Mouse (Mus musculus) adrenal gland, postnatal 10 days (tissue): Measurements from ENCODE around the gene Tpbgl. TPM values are rescaled to one million over a fixed set of nuclear protein-coding genes. Genes with fewer than 3 reads are reported as not detected.

Experiments used
- DNase-seq: peaks from one replicate; pipeline ENCODE4 v3.0.0; 2021; ENCODE audit warnings: mixed read lengths
- long read RNA-seq, 2 experiments: library from polyadenylated mRNA; stranded (forward); transcript quantifications; one replicate each; pipeline ENCODE4 v2.0.0; 2021
- total RNA-seq, 2 experiments: library from RNA; stranded (reverse); gene quantifications; 2 replicates each; pipeline ENCODE4 v1.2.3; 2021

The Tpbgl gene
- 10 to 100 TPM; 13.9 to 14.6 TPM for total RNA-seq
- long read RNA-seq, experiment 1, transcript Tpbgl-201 (1 exons, 3,022 nt): major isoform, 17 of 17 reads
- long read RNA-seq, experiment 1, partial matches to known transcripts: 0 of 17 reads
- long read RNA-seq, experiment 1, other reads (novel, unspliced or antisense): 0 of 17 reads
- long read RNA-seq, experiment 2, transcript Tpbgl-201 (1 exons, 3,022 nt): major isoform, 17 of 17 reads
- long read RNA-seq, experiment 2, partial matches to known transcripts: 0 of 17 reads
- long read RNA-seq, experiment 2, other reads (novel, unspliced or antisense): 0 of 17 reads

DNA sequence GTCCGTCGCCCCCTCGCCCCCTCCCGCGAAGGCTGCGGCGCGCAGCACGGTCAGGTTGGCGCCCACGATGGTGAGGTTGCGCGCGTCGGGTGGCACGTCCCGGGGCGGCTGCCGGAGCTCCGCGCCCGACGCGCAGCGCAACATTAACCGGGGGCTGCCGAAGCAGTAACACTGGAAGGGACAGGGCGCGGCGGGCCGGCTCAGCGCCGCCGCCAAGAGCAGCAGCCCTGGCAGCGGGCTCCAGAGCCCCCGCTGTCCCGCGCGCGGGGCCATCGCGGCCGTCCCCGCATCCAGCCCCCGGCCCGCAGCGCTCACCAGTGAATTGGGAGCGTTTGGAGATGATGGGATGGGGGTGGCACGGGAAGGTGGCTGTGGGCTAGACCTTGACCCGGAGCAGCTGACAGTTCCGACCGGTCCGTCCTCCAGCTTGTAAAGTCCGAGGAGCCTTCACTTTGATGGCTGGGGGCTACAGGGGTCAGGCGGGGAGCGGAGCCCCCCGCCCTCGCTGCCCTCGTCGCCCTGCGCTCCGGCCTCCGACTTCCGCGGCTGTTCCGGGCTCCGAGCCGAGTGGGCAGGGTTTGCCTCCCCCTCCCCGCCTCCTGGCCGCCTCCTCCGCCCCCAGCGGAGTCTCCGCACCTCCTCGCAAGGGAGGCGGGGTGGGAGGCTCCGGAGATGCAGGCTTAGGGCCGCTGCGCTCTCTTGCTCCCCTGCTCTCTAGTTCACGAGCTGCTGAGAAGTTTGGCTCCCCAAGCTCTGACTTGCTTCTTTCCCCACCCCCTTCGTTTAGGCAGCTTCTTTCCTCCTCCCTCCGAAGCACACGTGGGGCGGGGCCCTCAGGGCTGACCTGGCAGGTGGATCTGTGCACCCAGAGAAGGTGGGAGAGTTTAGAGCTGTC is at the start of gene Tpbgl:
Gene Tpbgl (minus strand): TSS at position 728 of the 895 bp plus-strand sequence.
- peak; percentile 86 for DNase-seq

DNA sequence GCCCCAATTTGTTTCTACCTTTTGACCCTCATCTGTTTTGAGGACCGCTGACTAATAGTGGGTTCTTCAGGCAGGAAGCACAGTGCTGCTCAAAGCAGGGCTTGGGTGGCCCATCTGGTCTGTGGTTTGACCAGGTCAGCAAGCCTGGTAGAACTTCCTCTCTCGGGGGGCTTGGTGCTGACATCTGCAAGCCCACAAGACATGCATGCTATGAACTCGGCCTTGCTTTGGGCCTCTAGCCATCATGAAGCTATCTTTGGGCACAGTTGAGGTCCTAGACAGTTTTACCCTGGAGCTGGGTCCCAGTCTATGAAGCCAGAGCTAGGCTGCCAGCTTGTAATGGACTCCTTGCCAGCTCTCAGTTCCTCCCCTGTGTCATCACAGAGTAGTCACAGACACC is 48.0 kb upstream of the Tpbgl start:
- DNase-seq: no peak

DNA sequence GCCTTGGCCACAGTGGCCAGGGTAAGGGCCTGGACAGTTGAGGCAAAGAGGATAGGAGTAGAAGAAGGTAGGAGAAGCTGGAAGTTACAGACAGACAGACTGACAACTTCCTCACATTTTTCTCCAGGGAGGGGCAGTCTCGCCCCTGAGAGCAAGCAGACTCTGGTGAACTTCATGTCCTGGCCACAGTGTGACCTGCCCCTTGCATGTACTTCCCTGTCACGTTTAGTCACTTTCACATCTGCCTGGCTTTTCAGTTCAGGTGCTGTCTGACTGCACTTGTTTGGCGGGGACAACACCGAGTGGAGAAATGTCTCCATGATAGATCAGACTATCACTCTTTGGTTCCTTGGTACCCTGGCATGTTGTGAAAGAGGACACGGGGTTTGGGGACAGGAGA is 47.3 kb upstream of the Tpbgl start:
- no peak for DNase-seq

DNA sequence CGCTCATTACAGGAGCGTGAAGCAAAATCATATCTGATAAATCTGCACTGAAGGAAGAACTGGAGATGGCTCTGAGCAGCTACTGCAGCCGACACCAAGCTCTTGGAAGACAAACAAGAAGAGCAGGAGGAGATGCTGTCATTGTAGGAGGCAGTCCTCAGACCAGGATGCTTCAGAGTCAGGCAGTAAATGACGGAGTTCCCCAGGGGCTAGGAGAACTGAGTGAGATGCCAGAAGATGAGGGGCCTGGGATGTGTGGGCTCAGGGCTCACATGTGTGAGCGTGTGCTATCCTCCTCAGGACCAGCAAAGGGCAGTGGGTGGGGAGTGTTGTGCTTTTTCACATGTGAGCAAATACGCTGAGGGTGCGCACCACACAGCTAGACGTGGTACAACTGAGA is 46.3 kb upstream of the Tpbgl start:
- no peak for DNase-seq

DNA sequence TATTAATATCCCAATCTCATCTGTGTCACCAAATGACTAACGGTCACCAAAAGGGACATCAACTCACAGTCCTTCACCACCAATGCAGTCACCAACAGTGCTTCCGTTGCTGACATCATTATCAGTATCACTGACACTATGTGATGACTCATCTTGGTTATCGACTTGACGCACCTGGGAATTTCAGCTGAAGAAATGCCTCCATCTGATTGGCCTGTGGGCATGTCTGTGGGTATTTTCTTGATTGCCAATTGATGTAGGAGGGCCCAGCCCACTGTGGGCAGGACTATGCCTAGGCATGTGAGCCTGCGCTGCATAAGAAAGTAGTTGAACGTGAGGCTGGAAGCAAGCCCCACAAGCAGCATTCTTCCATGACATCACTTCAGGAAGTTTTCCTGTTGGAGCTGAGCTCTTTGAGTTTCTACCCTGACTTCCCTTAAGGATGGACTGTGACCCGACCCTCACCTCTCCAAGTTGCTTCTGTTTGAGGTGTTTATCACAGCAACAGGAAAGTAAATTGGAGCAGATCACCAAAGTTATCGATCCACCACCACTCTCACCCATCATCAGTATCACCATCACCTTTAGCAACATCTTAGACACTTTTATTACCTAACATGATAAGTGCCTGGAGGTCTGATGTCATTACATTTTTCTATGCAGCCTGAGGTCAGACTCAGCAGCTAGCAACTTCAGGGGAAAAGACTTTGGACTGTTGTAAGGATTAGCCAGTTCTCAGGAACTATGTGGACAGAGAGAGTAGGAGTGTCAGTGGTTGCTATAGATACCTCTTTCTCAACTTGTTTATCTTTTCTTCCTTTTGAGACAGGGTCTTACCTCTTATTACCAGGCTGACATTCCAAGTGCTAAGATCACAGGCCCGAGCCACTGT is 44.9 kb upstream of the Tpbgl start:
- DNase-seq: no peak

DNA sequence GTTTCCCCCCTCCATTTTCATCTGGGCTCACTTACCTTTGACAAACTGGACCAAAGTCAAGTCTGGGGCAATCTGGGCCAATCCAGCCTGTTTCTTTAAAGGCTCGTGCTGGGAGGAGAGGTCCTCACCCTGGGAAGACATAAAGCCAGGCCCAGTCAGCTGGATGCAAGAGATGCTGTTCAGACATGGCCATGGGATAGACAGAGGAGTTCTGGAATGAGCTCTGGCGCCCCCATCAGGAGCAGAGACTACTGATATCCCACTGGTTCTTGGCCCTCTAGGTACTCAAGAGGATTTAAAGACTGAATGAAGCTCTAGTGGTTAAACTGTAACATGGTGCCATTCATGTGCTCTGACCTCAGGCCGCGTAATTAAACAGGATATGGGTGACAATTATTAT is 44.0 kb upstream of the Tpbgl start:
- no peak for DNase-seq

DNA sequence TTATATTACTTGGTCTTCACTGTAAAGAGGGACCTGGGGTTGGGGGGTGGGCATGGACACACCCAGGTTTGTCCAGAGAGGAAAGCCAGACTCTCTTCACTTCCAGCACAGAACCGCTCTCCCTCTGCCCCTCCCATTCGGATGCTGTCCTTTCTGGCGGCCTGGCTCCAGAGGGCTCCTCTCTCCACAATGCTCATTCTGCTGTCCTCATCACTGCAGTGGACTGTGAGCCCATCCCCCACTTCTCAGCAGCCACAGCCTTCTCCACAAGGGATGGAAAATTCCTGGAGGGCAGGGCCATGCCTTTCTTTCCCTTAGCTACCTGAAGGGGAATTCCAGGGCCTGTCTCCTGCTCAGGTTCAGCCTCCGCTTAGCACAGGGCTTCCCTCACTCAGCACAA is 41.9 kb upstream of the Tpbgl start:
- peak; percentile 69 for DNase-seq

DNA sequence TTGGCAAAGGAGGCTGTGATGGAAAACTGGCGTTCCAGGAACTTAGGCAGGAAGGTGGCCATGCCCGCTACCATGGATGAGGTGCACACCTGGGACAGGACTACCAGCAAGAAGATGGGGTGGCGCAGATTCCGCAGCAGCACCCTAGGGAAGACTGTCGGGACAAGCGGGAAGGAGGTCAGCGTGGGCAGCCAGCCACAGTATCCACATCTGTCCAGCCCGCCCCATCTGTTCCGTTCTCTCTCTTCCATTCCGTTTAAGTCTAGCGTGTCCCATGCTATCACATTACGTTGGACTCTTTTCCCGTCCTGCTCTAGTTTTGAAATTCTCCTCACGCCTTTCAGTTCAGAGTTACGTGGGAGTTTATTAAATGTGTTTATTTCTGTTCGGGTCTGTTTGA is 40.2 kb upstream of the Tpbgl start:
- DNase-seq: no peak

DNA sequence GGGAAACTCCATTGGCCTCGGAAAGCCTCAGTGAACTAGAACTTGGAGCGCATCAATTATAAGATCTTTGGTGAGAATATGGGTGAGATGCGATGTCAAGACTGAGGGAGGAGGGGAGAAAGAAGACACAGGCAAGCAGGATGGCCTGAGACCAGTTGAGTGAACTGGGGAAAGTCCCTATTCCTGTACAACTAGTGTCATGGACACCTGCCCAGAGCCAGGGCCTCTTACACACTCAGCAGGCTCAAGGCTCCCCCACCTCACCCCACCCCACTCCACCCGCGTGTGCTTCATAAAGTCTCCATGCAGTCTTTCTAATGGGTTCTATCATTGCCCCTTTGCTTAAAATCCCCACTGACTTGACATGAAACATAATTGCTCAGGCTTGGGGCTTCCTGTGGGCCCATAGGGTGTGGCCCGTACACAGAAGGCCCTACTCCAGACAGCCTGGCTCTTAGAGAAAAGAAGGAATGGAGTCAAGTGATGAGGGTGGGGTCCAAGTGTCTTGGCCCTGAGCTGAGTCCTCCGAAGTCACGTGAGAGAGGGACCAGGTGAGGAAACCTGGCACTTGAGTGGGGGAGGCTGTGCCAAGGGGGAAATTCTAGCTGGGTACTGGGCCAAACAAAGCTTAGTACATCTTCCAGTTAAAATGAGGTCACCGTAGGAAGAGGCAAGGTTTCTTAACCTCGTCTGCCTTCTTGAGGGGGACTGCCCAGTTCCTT is 39.0 kb upstream of the Tpbgl start:
- no peak for DNase-seq

DNA sequence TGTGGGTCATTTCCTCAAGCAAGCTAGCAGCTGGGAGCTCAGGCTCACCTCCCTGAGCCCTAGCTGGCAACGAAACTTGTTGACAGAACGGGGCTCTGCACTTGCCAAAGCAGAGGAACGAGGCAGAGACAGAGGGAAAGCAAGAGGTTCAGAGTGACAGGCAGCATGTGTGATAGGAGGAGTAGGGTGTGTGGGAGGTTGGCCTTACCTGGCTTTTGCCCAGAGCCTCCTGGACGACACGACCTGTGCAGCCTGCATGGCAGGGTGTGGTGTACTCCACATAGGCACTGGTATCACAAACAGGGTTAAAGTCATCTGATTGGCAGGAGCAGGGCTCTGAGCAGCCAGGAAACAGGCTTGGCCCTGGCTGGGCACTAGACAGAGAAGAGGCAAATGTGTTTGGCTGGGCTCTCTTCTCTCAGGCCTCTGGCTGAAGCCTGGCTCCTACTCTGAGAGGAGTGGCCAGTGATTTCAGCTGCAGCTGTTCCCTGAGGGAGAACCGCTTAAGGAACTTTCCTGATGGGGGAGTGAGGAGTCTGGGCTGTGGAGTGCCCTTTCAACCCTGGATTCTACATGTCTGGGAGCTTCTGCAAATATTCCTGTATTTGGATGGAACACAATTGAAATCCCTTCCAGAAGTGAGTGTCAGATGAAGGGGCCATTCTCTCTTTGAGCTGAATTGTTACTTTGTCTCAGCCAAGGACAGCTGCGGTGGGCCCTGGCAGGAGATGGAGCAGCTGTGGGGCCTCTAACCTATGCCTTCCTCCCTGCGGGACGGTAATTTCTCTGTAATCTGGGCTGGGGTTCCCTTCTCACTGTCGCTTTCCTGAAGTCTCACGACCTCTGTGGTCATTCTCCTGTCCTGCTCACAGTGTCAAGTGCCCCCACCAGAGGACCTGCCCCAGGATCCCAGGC is 37.9 kb upstream of the Tpbgl start:
- DNase-seq: peak; percentile 74

DNA sequence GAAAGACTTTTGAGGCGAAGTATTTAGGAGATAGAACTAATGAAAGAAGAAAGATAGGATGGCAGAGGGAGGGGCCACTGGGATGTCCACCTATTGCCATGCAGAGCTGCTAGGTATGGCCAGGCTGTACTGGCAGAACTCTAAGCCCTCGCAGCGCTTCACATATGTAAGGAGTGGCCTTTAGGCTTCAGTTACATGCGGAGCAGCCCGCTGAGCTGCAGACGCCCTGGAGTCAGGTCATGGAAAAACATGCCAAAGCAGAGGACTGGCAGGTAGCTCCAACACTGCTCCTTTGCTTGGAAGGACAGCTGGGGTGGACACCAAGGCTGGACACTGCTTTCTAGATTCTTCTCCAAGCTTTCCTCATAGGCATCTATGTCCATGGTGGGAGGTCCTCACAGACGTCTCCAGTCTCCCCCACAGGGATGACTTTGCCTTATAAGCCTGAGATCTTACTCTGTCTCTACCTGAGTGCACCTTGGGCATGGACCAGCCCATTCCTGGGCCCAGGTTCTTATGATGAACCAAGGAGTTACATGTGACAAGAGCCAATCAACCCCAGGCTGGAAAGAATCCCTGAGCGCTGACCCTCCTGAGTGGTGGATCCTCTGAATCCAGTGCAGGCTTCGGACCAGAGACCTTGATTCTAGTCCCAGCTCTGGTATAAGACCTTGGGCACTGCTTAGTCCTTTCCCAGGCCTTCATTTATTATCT is 36.8 kb upstream of the Tpbgl start:
- DNase-seq: no peak

DNA sequence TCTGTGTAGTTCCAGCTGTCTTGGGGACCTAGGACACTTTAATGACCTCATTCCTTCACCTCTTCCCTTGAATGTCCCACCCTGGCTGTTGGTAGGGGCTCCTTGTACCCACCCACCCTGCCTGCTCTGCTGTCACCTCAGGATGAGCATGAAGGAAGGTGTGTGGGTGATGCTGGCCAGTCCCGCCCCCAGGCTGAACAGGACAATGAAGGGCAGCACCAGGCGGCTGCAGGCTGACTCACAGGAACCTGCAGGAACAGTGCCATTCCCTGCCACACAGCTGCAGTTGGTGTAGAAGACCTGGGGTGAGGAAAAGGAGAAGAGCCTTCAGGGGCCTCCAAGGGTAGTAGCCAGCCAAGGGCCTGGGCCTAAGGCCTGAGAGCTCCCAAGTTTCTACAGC is 35.4 kb upstream of the Tpbgl start:
- DNase-seq: no peak

DNA sequence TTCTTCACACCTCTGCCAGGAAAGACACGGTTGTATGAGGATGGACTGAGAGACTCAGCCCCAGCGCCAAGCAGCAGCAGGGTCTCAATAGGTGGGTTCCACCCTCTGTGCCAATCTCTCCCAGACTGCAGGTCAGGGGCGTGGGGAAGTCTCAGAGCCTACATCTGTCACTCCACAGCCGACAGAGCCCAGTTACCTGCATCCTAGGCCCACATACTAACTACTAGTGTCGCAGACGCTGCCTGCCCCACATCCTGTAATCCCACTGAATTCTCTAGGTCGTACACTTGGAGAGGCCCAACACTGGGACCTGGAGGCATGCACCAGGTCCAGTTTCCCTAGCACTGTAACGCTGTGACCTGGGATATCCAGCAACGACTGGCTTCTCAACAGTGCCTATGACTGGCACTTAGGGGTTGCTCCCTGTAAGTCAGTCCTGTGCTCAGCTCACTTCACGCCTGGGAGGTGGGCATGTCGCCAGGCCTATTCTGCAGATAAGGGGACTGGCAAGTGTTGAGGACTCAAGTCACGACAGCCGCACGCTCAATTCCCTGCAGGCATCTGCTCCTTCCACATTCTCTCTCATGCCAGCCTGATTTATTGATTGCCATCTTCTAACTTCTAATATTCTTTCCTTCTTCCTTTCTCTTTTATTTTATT is 34.8 kb upstream of the Tpbgl start:
- peak; percentile 42 for DNase-seq

DNA sequence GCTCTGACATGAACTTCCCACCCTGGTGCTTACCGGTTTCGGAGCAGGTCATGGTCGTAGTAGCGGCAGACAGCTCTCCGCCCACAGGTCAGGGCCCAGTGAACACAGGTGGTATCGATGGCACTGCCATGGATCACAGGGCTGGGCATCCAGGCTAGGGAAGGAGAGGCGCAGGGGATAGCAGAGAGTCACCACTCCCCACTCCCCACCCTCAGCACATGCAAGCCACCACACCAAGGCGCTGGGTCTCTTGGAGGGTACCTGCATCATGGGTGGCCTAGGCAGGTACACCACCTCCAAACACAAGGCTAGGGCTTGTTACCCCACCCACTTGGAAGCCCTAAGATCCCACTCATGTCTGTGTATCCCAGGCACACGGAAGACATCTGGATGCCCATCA is 34.2 kb upstream of the Tpbgl start:
- DNase-seq: no peak

DNA sequence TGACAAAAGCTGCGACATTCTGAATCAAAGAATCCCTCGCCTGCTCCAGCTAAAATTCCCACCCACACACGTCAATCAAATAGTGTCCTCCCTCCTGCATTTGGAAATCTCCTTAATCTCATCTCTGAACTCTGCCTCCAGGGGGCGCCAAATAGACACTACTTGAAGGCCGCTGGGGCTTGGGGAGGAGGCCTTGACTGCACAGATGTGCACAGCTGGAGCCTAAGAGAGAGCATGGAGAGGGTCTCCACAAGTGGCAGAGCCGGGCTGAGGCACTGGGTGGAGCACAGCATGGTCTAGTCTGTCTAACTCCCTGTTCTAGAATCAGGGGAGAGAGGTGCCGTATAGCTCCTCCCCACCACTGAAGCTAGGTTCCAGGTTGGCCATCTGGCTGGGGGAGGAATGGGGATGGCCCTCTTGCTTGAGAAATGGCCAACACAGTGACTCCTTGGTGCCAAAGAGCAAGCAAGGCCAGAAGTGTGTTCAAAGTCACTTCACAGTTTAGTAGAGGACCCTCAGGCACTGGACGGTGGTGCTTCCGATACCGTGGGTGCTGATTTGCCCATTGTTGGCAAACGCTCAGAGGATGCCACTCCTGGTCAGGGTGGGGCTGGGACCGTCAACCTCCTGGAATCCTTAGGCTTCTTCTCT is 32.6 kb upstream of the Tpbgl start:
- peak; percentile 92 for DNase-seq

DNA sequence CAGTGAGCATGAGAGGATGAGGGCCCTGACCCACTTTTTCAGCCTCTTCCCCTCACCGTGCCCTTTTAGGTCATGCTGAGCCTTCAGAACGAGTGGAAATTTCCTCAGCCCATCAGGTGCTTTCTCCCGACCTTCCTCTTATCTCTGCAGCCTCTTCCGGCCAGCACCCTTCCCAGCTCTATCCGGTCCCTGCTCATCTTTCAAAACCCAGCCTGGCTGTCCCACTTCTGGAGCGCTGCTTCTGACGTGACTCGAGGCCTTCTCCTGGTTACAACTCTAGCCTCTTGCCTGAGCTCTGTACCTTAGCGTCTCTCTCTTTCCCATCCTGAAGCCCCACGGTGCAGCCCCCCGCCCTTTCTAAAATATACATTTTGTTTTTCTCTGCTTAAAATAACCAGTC is 27.3 kb upstream of the Tpbgl start:
- peak; percentile 57 for DNase-seq

DNA sequence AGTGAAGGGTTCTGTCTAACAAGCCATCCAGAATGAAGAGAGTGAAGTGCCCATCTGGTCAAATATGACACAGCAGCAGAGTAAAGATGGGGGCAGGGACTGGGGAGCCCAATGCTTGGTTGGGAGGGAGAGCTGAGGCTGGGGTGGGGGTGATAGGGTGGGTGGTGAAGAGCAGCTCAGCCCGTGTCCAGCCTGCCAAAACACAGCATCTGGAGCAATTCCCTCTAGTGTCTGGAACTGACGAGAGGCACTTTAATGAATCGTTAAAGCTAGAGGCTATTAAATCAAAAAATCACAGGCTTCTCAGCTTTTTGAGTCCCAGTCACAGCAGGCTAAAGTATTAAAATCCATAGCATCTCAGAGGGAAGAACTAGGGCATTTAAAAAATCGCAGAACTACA is 22.7 kb upstream of the Tpbgl start:
- DNase-seq: no peak

DNA sequence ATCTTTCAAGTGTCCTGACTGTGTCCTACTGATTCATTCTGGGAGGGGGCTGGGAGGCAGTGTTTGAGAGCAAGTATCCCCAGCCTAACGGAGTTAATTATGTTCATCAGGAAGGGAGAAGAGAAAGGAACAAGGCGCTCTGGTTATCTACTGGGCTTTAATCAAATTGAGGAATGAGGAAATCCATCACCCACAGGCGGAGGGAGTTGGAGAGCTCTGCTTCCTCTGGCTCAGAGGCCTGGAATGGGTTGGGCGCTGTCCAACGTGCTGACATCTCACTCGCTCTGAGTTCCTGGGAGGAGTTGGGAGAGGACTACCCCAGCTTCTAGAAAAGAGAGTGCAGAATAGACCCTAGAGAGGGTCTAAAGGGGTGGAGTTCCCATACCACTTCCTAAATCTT is 21.7 kb upstream of the Tpbgl start:
- peak; percentile 88 for DNase-seq

DNA sequence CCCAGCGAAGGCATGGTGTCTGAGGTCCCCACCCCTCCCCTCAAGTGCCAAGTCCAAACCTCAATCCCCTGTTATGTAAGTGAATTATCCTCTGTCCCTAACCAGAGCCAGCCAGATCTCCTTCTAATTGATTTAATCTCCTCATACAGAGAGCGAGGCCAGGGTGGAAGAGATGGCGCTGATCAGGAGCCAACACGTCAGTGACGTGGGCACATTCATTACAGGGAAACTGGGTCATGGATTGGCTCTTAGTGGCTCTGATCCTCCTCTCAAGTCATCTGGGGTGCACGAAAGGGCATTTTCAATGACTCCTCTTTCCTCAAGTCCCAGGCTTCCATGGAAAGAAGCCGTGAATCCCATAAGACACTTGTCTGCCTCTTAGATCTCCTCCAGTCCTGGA is 17.8 kb upstream of the Tpbgl start:
- DNase-seq: no peak
